ENCODE assay signal across 32 mouse cellular contexts in genomic region chr4:64645141-64645540, GRCm38 (mm10).
"Had no signal": no experiment of that assay in that cellular context is flagged by ENCODE, and none has a peak within 500 bp of the region (broad histone marks: within the 10 kb centered on the region; RNA-seq: fewer than 3 reads in every experiment).

No protein-coding gene starts in this region.

- DNase-seq: heart, adult 18-20 months; heart, adult 2 months; heart, postnatal 10 days; heart, postnatal 14 days; heart, postnatal 36 days; heart, postnatal 4 days; kidney, adult 11 months; kidney, adult 18-20 months; kidney, postnatal 10 days; kidney, postnatal 14 days; kidney, postnatal 25 days; layer of hippocampus, adult 9-11 months; layer of hippocampus, postnatal 36 days had no signal

- ATAC-seq: hindbrain, embryonic 16.5 days; hindbrain, postnatal 0 days; inflammation-experienced regulatory T-cells, adult 6 months; intestine, embryonic 15.5 days; intestine, embryonic 16.5 days; intestine, postnatal 0 days had no signal

- H3K9me3 ChIP-seq: heart, embryonic 10.5 days; heart, embryonic 12.5 days; heart, embryonic 13.5 days; heart, embryonic 15.5 days; hindbrain, embryonic 10.5 days; hindbrain, embryonic 12.5 days; hindbrain, embryonic 13.5 days; hindbrain, embryonic 15.5 days; intestine, embryonic 15.5 days had no signal

- H3K4me2 ChIP-seq: heart, embryonic 11.5 days; heart, embryonic 12.5 days; heart, embryonic 13.5 days; heart, embryonic 15.5 days; hindbrain, embryonic 12.5 days; hindbrain, embryonic 13.5 days; hindbrain, embryonic 14.5 days; hindbrain, embryonic 15.5 days; intestine, embryonic 15.5 days had no signal

- H3K27me3 ChIP-seq: heart, embryonic 12.5 days; heart, embryonic 13.5 days; heart, embryonic 15.5 days; hindbrain, embryonic 12.5 days; hindbrain, embryonic 13.5 days; hindbrain, embryonic 15.5 days; intestine, embryonic 15.5 days had no signal

- H3K9ac ChIP-seq: heart, embryonic 12.5 days; heart, embryonic 13.5 days; heart, embryonic 15.5 days; hindbrain, embryonic 12.5 days; hindbrain, embryonic 13.5 days; hindbrain, embryonic 14.5 days; hindbrain, embryonic 15.5 days; intestine, embryonic 15.5 days had no signal

- H3K36me3 ChIP-seq: heart, embryonic 10.5 days; heart, embryonic 12.5 days; heart, embryonic 13.5 days; heart, embryonic 15.5 days; hindbrain, embryonic 10.5 days; hindbrain, embryonic 12.5 days; hindbrain, embryonic 13.5 days; hindbrain, embryonic 15.5 days; intestine, embryonic 15.5 days had no signal

- H3K4me1 ChIP-seq: heart, embryonic 10.5 days; heart, embryonic 12.5 days; heart, embryonic 13.5 days; heart, embryonic 15.5 days; hindbrain, embryonic 10.5 days; hindbrain, embryonic 12.5 days; hindbrain, embryonic 13.5 days; hindbrain, embryonic 15.5 days; intestine, embryonic 15.5 days had no signal

- H3K27ac ChIP-seq: heart, adult 2 months; heart, embryonic 10.5 days; heart, embryonic 13.5 days; heart, embryonic 15.5 days; hindbrain, embryonic 10.5 days; hindbrain, embryonic 12.5 days; hindbrain, embryonic 13.5 days; hindbrain, embryonic 14.5 days; hindbrain, embryonic 15.5 days; hindbrain, postnatal 0 days; intestine, embryonic 15.5 days; kidney, postnatal 0 days; layer of hippocampus, adult 2 months; left cerebral cortex, adult 2 months had no signal

- H3K4me3 ChIP-seq: heart, adult 2 months; heart, embryonic 10.5 days; heart, embryonic 12.5 days; heart, embryonic 13.5 days; heart, embryonic 15.5 days; hindbrain, embryonic 10.5 days; hindbrain, embryonic 12.5 days; hindbrain, embryonic 13.5 days; hindbrain, embryonic 15.5 days; intestine, embryonic 15.5 days; layer of hippocampus, adult 2 months; left cerebral cortex, adult 2 months had no signal
